Mouse (Mus musculus) liver, embryonic 15.5 days (tissue): ENCODE measurements around the gene Fgd5. TPM values are rescaled to one million over a fixed set of nuclear protein-coding genes. Genes with fewer than 3 reads are reported as not detected.
"Not testable (repeated sequence)": the region's sequence is repeated elsewhere in the genome, so short reads cannot be mapped to it uniquely, and the experiment has no call there.

Source experiments
- ATAC-seq: fragments of 200-750 bp; cut with Nextera tagmentation; 2 replicates; pipeline ENCODE4 v1.8.0; 2017; ENCODE audit warnings: moderate number of reproducible peaks, mild to moderate bottlenecking, moderate library complexity; ENCODE audit not compliant: insufficient read depth
- H3K27ac ChIP-seq: fragments of 300-500 bp; sonication (generic); replicated peaks from 2 replicates; pipeline ENCODE4 v1.5.1; 2015; ENCODE audit warnings: mild to moderate bottlenecking, inconsistent platforms
- H3K27me3 ChIP-seq: fragments of 300-500 bp; sonication (generic); 2 replicates; pipeline ENCODE4 v1.6.1; 2015; ENCODE audit warnings: mild to moderate bottlenecking, inconsistent platforms
- H3K36me3 ChIP-seq: fragments of 300-500 bp; sonication (generic); replicated peaks from 2 replicates; pipeline ENCODE4 v1.6.1; 2015; ENCODE audit warnings: moderate library complexity, mild to moderate bottlenecking, inconsistent platforms
- H3K4me1 ChIP-seq: fragments of 300-500 bp; sonication (generic); replicated peaks from 2 replicates; pipeline ENCODE4 v1.6.1; 2015; ENCODE audit warnings: inconsistent platforms
- H3K4me2 ChIP-seq: fragments of 300-500 bp; sonication (generic); 2 replicates; pipeline ENCODE4 v1.6.1; 2015; ENCODE audit warnings: moderate library complexity, mild to moderate bottlenecking, inconsistent platforms
- H3K4me3 ChIP-seq: fragments of 300-500 bp; sonication (generic); replicated peaks from 2 replicates; pipeline ENCODE4 v1.5.1; 2015; ENCODE audit warnings: mild to moderate bottlenecking, inconsistent platforms
- H3K9ac ChIP-seq: fragments of 300-500 bp; sonication (generic); 2 replicates; pipeline ENCODE4 v1.6.1; 2015; ENCODE audit warnings: moderate library complexity, mild to moderate bottlenecking, inconsistent platforms
- H3K9me3 ChIP-seq: fragments of 300-500 bp; sonication (generic); replicated peaks from 2 replicates; pipeline ENCODE4 v1.6.1; 2016; ENCODE audit warnings: inconsistent platforms
- WGBS: fragments of 180-500 bp; shearing (Covaris S2); methylation state at CpG from one replicate; pipeline ENCODE4 v1.1.7; 2015; ENCODE audit warnings: mixed read lengths; ENCODE audit not compliant: insufficient replicate concordance; 5-methylcytosine and 5-hydroxymethylcytosine counted together
- polyA plus RNA-seq: library from polyadenylated mRNA; unstranded; fragments of >200 nt; fragmentation: Nextera tagmentation; extraction: Ambion mirVana; gene quantifications from 2 replicates; pipeline ENCODE4 v1.2.1, GENCODE M21; 2015

Fgd5 gene
- polyA plus RNA-seq, 1 experiment from 2014 or later: 2.0 TPM

- Histone ChIP-seq H3K9me3 (no peaks in the 10 kb centered on the region), H3K36me3 (no peaks in the 10 kb centered on the region), H3K27me3 (no peaks in the 10 kb centered on the region)
These were observed 88.6 kb downstream of the Fgd5 start for GRCm38 (mm10) chr6:92067146-92067790.

GRCm38 (mm10) chr6:92071121-92071839, 92.6 kb downstream of the Fgd5 start:
- H3K9ac ChIP-seq: no peak overlapping the region
- no peak overlapping the region for H3K4me3 ChIP-seq
- no peak overlapping the region for H3K27ac ChIP-seq
- H3K4me1 ChIP-seq: no peaks in the 10 kb centered on the region
- H3K9me3 ChIP-seq: no peaks in the 10 kb centered on the region
- 56% methylated on average over 15 of the region's 15 CpGs for WGBS
- no peak overlapping the region for H3K4me2 ChIP-seq
- no peaks in the 10 kb centered on the region for H3K36me3 ChIP-seq
- ATAC-seq: no peak
- no peaks in the 10 kb centered on the region for H3K27me3 ChIP-seq

More at GRCm38 (mm10) chr6:92067146-92067790, 88.6 kb downstream of the Fgd5 start:
- Histone ChIP-seq H3K9ac (no peak overlapping the region), H3K4me2 (no peak overlapping the region), H3K27ac (no peak overlapping the region), H3K4me1 (no peaks in the 10 kb centered on the region), H3K4me3 (no peak overlapping the region)
- 38% methylated on average over 16 of the region's 16 CpGs for WGBS
- ATAC-seq: peak; percentile 59

- H3K36me3 ChIP-seq: no peaks in the 10 kb centered on the region
- no peaks in the 10 kb centered on the region for H3K27me3 ChIP-seq
- H3K4me1 ChIP-seq: no peaks in the 10 kb centered on the region
- H3K27ac ChIP-seq: no peak overlapping the region
- H3K9me3 ChIP-seq: no peaks in the 10 kb centered on the region
- no peak overlapping the region for H3K9ac ChIP-seq
- no peak for ATAC-seq
- no peak overlapping the region for H3K4me2 ChIP-seq
- 62% methylated on average over 2 of the region's 2 CpGs for WGBS
- H3K4me3 ChIP-seq: no peak overlapping the region
These were observed 102.1 kb downstream of the Fgd5 start for GRCm38 (mm10) chr6:92080730-92081129.

GRCm38 (mm10) chr6:92082756-92083155, 104.1 kb downstream of the Fgd5 start:
- Histone ChIP-seq H3K4me2 (no peak overlapping the region), H3K36me3 (no peaks in the 10 kb centered on the region), H3K4me1 (no peaks in the 10 kb centered on the region), H3K27ac (no peak overlapping the region), H3K9me3 (no peaks in the 10 kb centered on the region), H3K9ac (no peak overlapping the region), H3K4me3 (no peak overlapping the region), H3K27me3 (no peaks in the 10 kb centered on the region)
- no peak for ATAC-seq
- WGBS: 61% methylated on average over 4 of the region's 4 CpGs

DNA sequence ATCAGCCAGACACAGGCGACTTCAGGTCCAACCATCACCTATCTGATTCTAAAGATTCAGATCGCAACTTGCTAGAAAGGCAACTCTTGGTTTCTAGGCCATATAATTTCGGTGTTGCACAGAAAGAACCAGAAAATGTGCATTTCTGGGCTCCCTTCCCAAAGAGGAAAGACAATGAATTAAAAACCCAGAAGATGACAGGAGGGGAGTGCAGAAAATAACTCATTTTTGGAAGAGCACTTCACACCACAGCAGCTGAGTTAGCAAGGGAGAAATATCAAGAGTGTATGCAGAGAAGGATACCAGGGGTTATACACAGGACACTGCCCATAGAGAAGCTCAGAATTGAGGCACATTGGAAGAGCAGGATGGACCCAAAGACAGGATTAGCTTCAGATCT, 106.3 kb downstream of the Fgd5 start:
- WGBS: 60% methylated on average over 3 of the region's 3 CpGs

GRCm38 (mm10) chr6:92089141-92089540, 110.5 kb downstream of the Fgd5 start:
- WGBS: 77% methylated on average over 7 of the region's 7 CpGs

More for the DNA sequence above, 106.3 kb downstream of the Fgd5 start:
- Histone ChIP-seq H3K4me1 (peaks cover under 1% of the 10 kb centered on the region), H3K36me3 (no peaks in the 10 kb centered on the region), H3K4me2 (no peak overlapping the region), H3K9me3 (no peaks in the 10 kb centered on the region), H3K4me3 (no peak overlapping the region), H3K27ac (no peak overlapping the region), H3K27me3 (no peaks in the 10 kb centered on the region), H3K9ac (no peak overlapping the region)
- no peak for ATAC-seq

GRCm38 (mm10) chr6:92089982-92090381, 111.3 kb downstream of the Fgd5 start:
- Histone ChIP-seq H3K4me2 (peak overlapping the region; percentile 82), H3K27me3 (no peaks in the 10 kb centered on the region), H3K4me3 (peak overlapping the region; percentile 98; the same call in 1 of the 2 replicates), H3K36me3 (no peaks in the 10 kb centered on the region), H3K4me1 (peaks cover 36% of the 10 kb centered on the region), H3K27ac (no peak overlapping the region), H3K9me3 (no peaks in the 10 kb centered on the region), H3K9ac (no peak overlapping the region)
- WGBS: 90% methylated on average over 4 of the region's 4 CpGs
- no peak for ATAC-seq

More at GRCm38 (mm10) chr6:92089141-92089540, 110.5 kb downstream of the Fgd5 start:
- not testable (repeated sequence) for H3K4me2 ChIP-seq, H3K4me3 ChIP-seq, H3K9ac ChIP-seq, H3K9me3 ChIP-seq, ATAC-seq, H3K27ac ChIP-seq, H3K27me3 ChIP-seq, H3K36me3 ChIP-seq
- peaks cover 27% of the 10 kb centered on the region for H3K4me1 ChIP-seq

GRCm38 (mm10) chr6:92090497-92090896, 111.8 kb downstream of the Fgd5 start:
- peak overlapping the region; percentile 99 for H3K9ac ChIP-seq
- no peak for ATAC-seq
- H3K27me3 ChIP-seq: no peaks in the 10 kb centered on the region
- H3K9me3 ChIP-seq: no peaks in the 10 kb centered on the region
- H3K4me2 ChIP-seq: peak overlapping the region; percentile 82
- H3K27ac ChIP-seq: peak overlapping the region; percentile 100
- WGBS: 5% methylated on average over 4 of the region's 4 CpGs
- no peaks in the 10 kb centered on the region for H3K36me3 ChIP-seq
- H3K4me3 ChIP-seq: peak overlapping the region; percentile 98
- H3K4me1 ChIP-seq: peaks cover 39% of the 10 kb centered on the region

DNA sequence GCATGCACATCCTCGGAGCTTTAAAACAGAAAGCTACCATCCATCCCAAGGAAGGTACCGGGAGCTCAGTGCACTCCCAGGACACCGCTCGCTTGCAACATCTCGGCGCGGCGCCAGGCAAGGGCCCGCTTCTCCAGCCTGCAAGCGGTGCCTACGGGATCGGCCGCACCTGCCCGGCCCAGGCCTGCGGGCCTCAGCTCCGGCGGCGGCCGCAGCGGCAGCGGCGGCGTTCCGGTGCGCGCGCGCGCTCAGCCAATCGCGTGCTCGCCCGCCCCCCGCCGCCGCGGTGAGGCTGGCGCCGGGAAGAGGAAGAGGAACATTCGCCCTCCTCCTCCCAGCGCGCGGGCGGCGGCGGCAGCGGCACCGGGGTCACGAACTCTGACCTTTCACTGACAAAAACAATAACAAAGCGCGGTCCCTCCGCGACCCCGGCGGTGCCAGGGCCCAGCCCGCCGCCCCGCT, 112.5 kb downstream of the Fgd5 start, which contains the start of gene Nr2c2:
Nr2c2 (plus strand) TSS at position 261 of the 462 bp plus-strand sequence.
- under 1% methylated on average over 58 of the region's 58 CpGs for whole genome bisulfite sequencing
- Histone ChIP-seq H3K9ac (peak within 1 kb of the TSS; percentile 99), H3K27me3 (no peaks in the 10 kb centered on the region), H3K9me3 (no peaks in the 10 kb centered on the region), H3K27ac (peak within 1 kb of the TSS; percentile 100), H3K4me1 (peaks cover 43% of the 10 kb centered on the region), H3K4me2 (peak within 1 kb of the TSS; percentile 82), H3K36me3 (no peaks in the 10 kb centered on the region), H3K4me3 (peak within 1 kb of the TSS; percentile 98)
- ATAC-seq: peak; percentile 47

DNA sequence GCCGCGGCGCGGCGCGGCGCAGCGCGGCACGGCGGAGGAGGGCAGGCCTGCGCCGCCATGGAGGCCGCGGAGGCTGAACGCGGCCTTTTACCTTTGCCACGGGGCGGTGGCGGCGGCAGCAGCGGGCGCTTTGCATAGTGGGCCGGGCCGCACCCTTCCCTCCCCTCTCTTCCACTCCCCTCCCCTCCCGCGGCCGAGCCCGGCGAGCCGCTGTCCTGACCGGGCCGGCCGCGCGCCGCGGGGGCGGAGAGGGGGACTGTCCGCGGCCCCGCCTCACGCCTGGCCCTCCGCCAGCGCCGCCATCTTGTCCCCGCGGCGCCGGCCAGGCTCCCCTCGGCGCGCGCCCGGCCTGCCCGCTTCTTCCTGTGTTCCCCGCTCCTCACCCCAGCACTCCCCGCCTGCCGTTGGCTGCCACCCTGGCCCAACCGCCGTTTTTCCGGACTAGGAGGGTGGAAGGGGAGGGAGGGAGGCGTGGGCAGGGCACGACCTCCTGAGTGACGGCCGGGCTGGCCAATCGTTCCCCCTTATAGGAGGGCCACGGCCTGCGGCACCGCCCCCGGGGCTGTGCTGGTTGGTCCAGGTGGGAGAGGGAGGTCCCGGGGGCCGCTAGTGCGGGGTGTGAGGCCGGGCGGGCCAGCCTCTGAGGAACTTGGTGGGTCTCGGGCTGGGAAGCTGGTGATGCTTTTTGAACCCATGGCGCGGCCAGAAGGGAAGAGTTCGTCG, 113.2 kb downstream of the Fgd5 start:
- H3K4me1 ChIP-seq: peaks cover 49% of the 10 kb centered on the region
- peak; percentile 98 for ATAC-seq
- peak overlapping the region; percentile 100 for H3K27ac ChIP-seq
- H3K9me3 ChIP-seq: no peaks in the 10 kb centered on the region
- peak overlapping the region; percentile 98 for H3K4me3 ChIP-seq
- WGBS: under 1% methylated on average over 67 of the region's 81 CpGs
- H3K27me3 ChIP-seq: no peaks in the 10 kb centered on the region
- H3K4me2 ChIP-seq: peak overlapping the region; percentile 82
- H3K36me3 ChIP-seq: no peaks in the 10 kb centered on the region
- peak overlapping the region; percentile 99 for H3K9ac ChIP-seq

DNA sequence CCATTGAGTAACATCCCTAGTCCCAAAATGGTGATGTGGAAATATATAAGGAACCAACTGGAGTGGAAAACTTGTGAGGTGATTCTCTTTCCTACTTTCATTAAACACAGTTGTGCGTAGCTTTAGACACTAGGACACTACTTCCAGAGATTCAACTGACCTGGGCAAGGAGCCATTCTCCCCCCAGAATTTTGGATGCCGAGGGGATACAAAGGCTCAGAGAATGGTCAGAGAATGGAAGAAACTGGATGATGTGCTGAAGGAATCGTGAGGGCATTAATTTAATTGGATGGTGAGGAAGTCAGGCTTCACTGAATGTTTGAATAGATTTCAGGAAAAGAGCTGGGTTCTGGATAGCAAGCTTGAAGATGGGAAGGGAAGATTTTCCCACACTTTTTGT, 114.1 kb downstream of the Fgd5 start:
- 27% methylated on average over 3 of the region's 3 CpGs for WGBS
- H3K27me3 ChIP-seq: no peaks in the 10 kb centered on the region
- H3K27ac ChIP-seq: peak overlapping the region; percentile 100
- ATAC-seq: no peak
- no peaks in the 10 kb centered on the region for H3K36me3 ChIP-seq
- peak overlapping the region; percentile 98 for H3K4me3 ChIP-seq
- peaks cover 50% of the 10 kb centered on the region for H3K4me1 ChIP-seq
- peak overlapping the region; percentile 65 for H3K9ac ChIP-seq
- no peaks in the 10 kb centered on the region for H3K9me3 ChIP-seq
- peak overlapping the region; percentile 82 for H3K4me2 ChIP-seq
